Mouse (Mus musculus) embryonic fibroblast, embryonic 13.5 days (primary cell): ENCODE results near the gene Pak6. TPM values are rescaled to one million over a fixed set of nuclear protein-coding genes. Genes with fewer than 3 reads are reported as not detected.

Source experiments
- H3K27ac ChIP-seq: 2 replicates; pipeline ENCODE4 v1.5.1; 2012; ENCODE audit warnings: low read length, control low read depth, inconsistent platforms; ENCODE audit not compliant: insufficient read depth
- H3K4me1 ChIP-seq: 2 replicates; pipeline ENCODE4 v1.6.1; 2011; ENCODE audit warnings: low read length; ENCODE audit not compliant: control insufficient read depth, insufficient read depth
- H3K4me3 ChIP-seq: 2 replicates; pipeline ENCODE4 v1.5.1; 2011; ENCODE audit warnings: mild to moderate bottlenecking, control low read depth, low read length; ENCODE audit not compliant: insufficient read depth
- CTCF ChIP-seq: IDR thresholded peaks from 2 replicates; pipeline ENCODE4 v1.5.1; 2011; ENCODE audit warnings: mild to moderate bottlenecking, control low read depth, low read length, moderate library complexity, borderline replicate concordance; ENCODE audit not compliant: insufficient read depth
- POLR2A ChIP-seq: IDR thresholded peaks from 2 replicates; pipeline ENCODE4 v1.6.1; 2011; ENCODE audit warnings: low read depth, mild to moderate bottlenecking, control low read depth, low read length, moderate library complexity
- polyA plus RNA-seq: library from polyadenylated mRNA; stranded (reverse); fragments of >200 nt; gene quantifications from 2 replicates; pipeline ENCODE4 v1.2.4, GENCODE M21; 2011; ENCODE audit warnings: low read depth; ENCODE audit not compliant: missing spikeins, insufficient read length

Pak6 gene
- polyA plus RNA-seq, 1 experiment, result 0.19 TPM

GRCm38 (mm10) chr2:118723693-118724486, 60.8 kb downstream of the Pak6 start:
- TF ChIP-seq POLR2A (no peak), CTCF (no peak)
- Histone ChIP-seq H3K4me3 (no peak overlapping the region), H3K4me1 (no peaks in the 10 kb centered on the region), H3K27ac (no peak overlapping the region)

- Histone ChIP-seq H3K4me1 (no peaks in the 10 kb centered on the region), H3K27ac (no peak overlapping the region), H3K4me3 (no peak overlapping the region)
- TF ChIP-seq POLR2A (no peak), CTCF (no peak)
Observed at GRCm38 (mm10) chr2:118725511-118725910, 62.4 kb downstream of the Pak6 start.

- no peaks in the 10 kb centered on the region for H3K4me1 ChIP-seq
- TF ChIP-seq POLR2A (no peak), CTCF (no peak)
- no peak overlapping the region for H3K4me3 ChIP-seq
- no peak overlapping the region for H3K27ac ChIP-seq
Observed at GRCm38 (mm10) chr2:118726873-118727272, 63.8 kb downstream of the Pak6 start.

GRCm38 (mm10) chr2:118727911-118728310, 64.8 kb downstream of the Pak6 start:
- H3K4me3 ChIP-seq, result no peak overlapping the region
- TF ChIP-seq POLR2A (no peak), CTCF (no peak)
- H3K4me1 ChIP-seq, result no peaks in the 10 kb centered on the region
- no peak overlapping the region for H3K27ac ChIP-seq

- H3K4me3 ChIP-seq, result no peak within 1 kb of the TSS
- TF ChIP-seq POLR2A (no peak), CTCF (no peak)
- H3K27ac ChIP-seq, result no peak within 1 kb of the TSS
- no peaks in the 10 kb centered on the region for H3K4me1 ChIP-seq
Observed at GRCm38 (mm10) chr2:118728337-118728736, 65.2 kb downstream of the Pak6 start, which contains the start of gene Plcb2. Plcb2 (minus strand) TSS chr2:118728438.

- TF ChIP-seq CTCF, result no peak
- no peak for TF ChIP-seq POLR2A
- Histone ChIP-seq H3K4me3 (no peak overlapping the region), H3K4me1 (no peaks in the 10 kb centered on the region), H3K27ac (no peak overlapping the region)
Observed at GRCm38 (mm10) chr2:118729194-118729593, 66.1 kb downstream of the Pak6 start.

GRCm38 (mm10) chr2:118729816-118730621, 66.9 kb downstream of the Pak6 start:
- no peak overlapping the region for H3K4me3 ChIP-seq
- H3K27ac ChIP-seq, result no peak overlapping the region
- no peaks in the 10 kb centered on the region for H3K4me1 ChIP-seq
- no peak for TF ChIP-seq CTCF
- no peak for TF ChIP-seq POLR2A

GRCm38 (mm10) chr2:118730622-118730915, 67.5 kb downstream of the Pak6 start:
- TF ChIP-seq CTCF, result peak; percentile 30; the same call in 1 of the 2 replicates
- no peak for TF ChIP-seq POLR2A
- no peak overlapping the region for H3K27ac ChIP-seq
- H3K4me1 ChIP-seq, result no peaks in the 10 kb centered on the region
- no peak overlapping the region for H3K4me3 ChIP-seq

- no peak for TF ChIP-seq CTCF
- H3K4me1 ChIP-seq, result no peaks in the 10 kb centered on the region
- no peak overlapping the region for H3K27ac ChIP-seq
- no peak overlapping the region for H3K4me3 ChIP-seq
Observed at GRCm38 (mm10) chr2:118731981-118732380, 68.9 kb downstream of the Pak6 start.

GRCm38 (mm10) chr2:118733341-118733740, 70.2 kb downstream of the Pak6 start:
- Histone ChIP-seq H3K27ac (no peak overlapping the region), H3K4me3 (no peak overlapping the region), H3K4me1 (no peaks in the 10 kb centered on the region)
- TF ChIP-seq CTCF (no peak), POLR2A (no peak)

- Histone ChIP-seq H3K4me3 (no peak overlapping the region), H3K27ac (no peak overlapping the region), H3K4me1 (0 out of 2 replicates have a peak, but pooled peaks cover 3% of the 10 kb centered on the region)
- no peak for TF ChIP-seq POLR2A
- no peak for TF ChIP-seq CTCF
Observed at GRCm38 (mm10) chr2:118740341-118740740, 77.2 kb downstream of the Pak6 start.
